Mouse (Mus musculus) heart, postnatal 36 days (tissue): ENCODE results near the gene Nckap1l. TPM values are rescaled to one million over a fixed set of nuclear protein-coding genes. Genes with fewer than 3 reads are reported as not detected.

Experiments used
- DNase-seq, 2 experiments: peaks; one replicate each; pipeline ENCODE4 v3.0.0; 2021 to 2022
- intact Hi-C: fragments of 180-260 bp; cut with DNase I; formaldehyde crosslinking; loops from one replicate; pipeline ENCODE4 v1.15.1; 2025
- total RNA-seq, 2 experiments: library from RNA; stranded (reverse); gene quantifications; 2 replicates each; pipeline ENCODE4 v1.2.3; 2021

Gene Nckap1l
- total RNA-seq, 2 experiments from 2014 or later, result 3.6 to 5.7 TPM

DNA sequence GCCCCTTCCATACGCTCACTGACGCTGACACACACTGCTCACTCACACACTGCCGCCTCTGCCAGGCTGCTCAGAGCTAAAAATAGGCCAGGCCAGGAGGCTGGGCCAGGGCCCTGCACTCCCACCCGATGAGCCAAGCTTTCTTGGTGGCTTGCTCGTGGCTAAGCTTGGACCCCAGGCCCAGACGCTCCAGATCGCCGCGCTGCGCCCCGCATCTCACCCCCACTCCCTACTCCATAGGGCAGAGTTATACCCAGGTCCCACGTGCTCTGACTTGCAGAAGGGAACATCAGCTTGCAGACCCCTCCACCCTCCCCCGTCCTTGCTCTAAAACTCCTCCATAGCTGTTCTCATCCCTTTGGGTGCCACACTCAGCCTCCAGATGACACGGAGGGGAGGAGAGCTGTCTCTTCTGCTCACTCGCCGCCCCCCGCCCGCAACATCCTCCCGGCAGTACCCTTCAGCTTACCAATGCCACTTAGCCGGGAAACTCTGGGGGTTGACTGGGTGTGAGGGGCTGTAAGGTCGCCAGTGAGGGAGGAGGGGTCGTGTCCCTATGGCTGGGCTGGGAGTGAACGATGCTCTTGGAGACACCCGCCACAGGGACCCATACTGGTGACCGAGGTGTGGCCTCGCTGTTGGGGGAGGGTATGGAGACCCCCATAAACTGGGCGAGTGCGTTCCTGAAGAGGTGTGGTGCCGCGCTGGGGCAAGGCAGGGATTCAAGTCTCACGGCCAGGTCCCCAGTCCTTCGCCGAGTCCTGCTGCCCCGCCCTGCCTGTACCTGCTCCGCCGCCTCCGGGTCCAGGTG lies 83.6 kb downstream of the Nckap1l start:
- intact Hi-C loops, result no loop called here
- DNase-seq, result peak in 1 of 2 experiments; percentile 10

DNA sequence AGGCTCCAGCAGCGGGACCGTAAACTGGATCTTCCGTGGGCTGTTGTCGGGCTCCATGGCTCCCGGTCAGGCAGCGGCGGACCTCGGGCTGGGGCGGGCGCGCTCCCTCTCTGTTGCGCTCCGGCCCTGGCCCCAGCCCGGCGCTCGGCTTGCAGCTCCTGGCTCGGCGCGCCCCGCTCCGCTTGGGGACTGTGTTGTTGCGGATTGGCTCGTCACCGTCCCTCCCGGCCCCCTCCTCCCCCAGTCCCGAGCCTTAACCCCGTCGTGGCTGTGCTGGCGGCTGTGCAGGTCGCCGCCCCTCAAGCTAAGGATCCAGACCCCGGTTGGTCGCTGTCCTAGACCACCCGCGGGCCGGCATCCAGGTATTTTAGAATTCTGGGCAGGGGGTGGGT lies 84.2 kb downstream of the Nckap1l start, which contains the start of gene Ppp1r1a:
Ppp1r1a (minus strand) TSS at position 182 of the 392 bp plus-strand sequence.
- DNase-seq, result peak in 1 of 2 experiments; percentile 28
- intact Hi-C loops, result no loop called here

- no peak for DNase-seq
- intact Hi-C loops, result no loop called here
These were observed 85.7 kb downstream of the Nckap1l start for GRCm38 (mm10) chr15:103539259-103539658.

DNA sequence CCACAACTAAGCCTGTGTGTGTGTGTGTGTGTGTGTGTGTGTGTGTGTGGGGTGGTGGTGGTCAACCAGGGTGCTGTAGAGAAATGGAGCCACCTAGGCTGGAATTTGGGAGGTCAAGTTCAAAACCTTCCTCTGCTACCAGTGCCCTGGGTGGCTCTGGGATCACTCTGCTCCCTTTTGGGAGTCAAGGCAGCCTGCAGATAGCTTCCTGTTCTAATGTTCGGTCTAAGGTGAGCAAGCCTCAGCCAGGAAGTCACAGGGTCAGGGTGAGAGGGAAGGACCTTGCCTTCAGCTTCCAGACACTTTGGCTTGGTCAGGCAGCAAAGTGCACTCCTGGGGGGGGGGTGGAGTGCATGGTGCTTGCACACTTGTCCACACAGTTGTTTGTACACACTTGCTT lies 87.1 kb downstream of the Nckap1l start:
- intact Hi-C loops, result no loop called here
- no peak for DNase-seq

DNA sequence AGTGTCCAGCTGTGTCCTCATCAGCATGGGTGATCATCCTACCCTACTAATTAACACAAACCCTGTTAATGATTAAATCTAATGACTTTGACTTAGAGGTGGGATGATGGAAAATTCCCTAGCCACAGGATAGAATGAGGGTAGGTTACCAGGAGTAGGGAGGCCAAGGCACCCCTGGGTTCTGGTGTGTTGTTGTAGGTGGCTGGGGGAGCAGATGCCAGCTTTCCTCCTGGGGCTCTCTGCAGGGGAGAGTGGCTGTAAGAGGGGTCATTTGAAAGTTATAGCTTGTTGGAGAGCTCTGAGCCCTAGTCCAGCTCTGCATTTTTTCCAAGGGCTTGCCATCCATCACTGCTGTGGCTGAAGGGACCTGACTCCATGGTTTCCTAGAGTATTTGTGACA lies 88.9 kb downstream of the Nckap1l start:
- intact Hi-C loops, result no loop called here
- DNase-seq, result no peak

- intact Hi-C loops, result no loop called here
- DNase-seq, result no peak
These were observed 94.4 kb downstream of the Nckap1l start for GRCm38 (mm10) chr15:103547983-103548382.

Other genes starting within 250 kb of the Nckap1l start
- gene Cbx5, start 214.0 kb upstream of the Nckap1l start, total RNA-seq, result 10 to 100 TPM; 54.2 to 58.7 TPM
- gene Hnrnpa1, start 213.4 kb upstream of the Nckap1l start, total RNA-seq, result 100 to 1,000 TPM; 140 to 154 TPM
- under 1 TPM; 0.67 to 0.73 TPM for gene Nfe2, start 195.4 kb upstream of the Nckap1l start, total RNA-seq
- 10 to 100 TPM; 56.6 to 56.9 TPM for gene Copz1, start 181.1 kb upstream of the Nckap1l start, total RNA-seq
- not detected for gene Gpr84, start 143.2 kb upstream of the Nckap1l start, total RNA-seq
- 10 to 100 TPM; 12.9 to 13.0 TPM for gene Zfp385a, start 113.7 kb upstream of the Nckap1l start, total RNA-seq
- gene Itga5, start 87.0 kb upstream of the Nckap1l start, total RNA-seq, result 10 to 100 TPM; 46.1 to 47.1 TPM
- not detected for gene Gtsf1, start 23.3 kb upstream of the Nckap1l start, total RNA-seq
- gene Gtsf2, start 5.3 kb upstream of the Nckap1l start, total RNA-seq, result not detected
- 1 to 10 TPM; 1.2 to 1.5 TPM for gene Pde1b, start 49.2 kb downstream of the Nckap1l start, total RNA-seq
- 10 to 100 TPM in 1 of 2 experiments, 1 to 10 TPM in 1; 9.4 to 10.1 TPM for gene Ppp1r1a, start 84.2 kb downstream of the Nckap1l start, total RNA-seq
- gene Glycam1, start 111.3 kb downstream of the Nckap1l start, total RNA-seq, result not detected